Mouse (Mus musculus) left cerebral cortex, adult 8-10 months (tissue): ENCODE results near the gene Ccdc18. TPM values are rescaled to one million over a fixed set of nuclear protein-coding genes. Genes with fewer than 3 reads are reported as not detected.
"Not testable (repeated sequence)": the region's sequence is repeated elsewhere in the genome, so short reads cannot be mapped to it uniquely, and the experiment has no call there.

Experiments
- DNase-seq, 2 experiments: peaks; one replicate each; pipeline ENCODE4 v3.0.0; 2022; ENCODE audit warnings: low spot score in 2 of 2
- total RNA-seq, 4 experiments: library from RNA; stranded (reverse); gene quantifications; 2 replicates each; pipeline ENCODE4 v1.2.4; 2022

Gene Ccdc18
- total RNA-seq: 1 to 10 TPM in 3 of 4 experiments, under 1 TPM in 1; 1.00 to 1.6 (median 1.4) TPM

DNA sequence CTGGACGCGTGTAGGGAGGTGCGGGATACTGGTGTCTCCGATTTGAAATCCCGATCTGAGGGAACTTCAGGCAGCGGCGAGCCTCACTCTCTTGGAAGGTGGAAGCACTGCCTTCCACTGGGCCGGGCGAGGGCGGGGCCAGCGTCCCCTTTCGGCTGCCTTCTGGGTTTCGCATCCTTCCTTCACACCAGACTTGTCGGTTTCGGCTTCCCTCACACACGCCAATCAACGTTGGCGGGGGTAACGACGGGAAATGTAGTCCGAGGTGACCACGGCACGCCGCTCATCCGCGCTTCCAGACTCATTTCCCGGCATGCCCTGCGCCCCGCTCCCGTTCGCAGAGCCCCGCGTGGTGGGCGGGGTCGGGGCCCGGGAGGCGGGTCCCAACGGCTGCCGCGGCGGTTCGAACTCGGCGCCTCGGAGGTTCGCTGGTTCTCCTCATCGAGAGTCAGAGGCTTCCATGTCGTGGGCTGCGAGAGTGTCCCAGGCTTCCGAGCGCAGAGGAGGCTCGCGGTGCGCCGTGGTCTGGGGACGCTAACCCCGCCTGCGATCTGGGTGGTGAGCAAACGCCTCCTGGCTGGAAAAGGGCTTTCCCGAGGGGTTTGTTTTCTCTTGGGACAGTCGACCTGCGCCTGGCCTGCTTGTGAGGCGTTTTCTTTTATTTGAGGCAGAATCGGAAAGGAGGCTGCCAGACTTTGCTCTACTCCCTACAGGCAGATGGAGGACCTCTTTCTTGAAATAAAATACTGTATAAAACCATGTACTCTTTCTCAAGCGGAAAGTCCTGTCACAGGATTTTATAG lies at the start of gene Ccdc18, which contains the start of gene Tmed5:
Gene Ccdc18 (plus strand): TSS at position 435 of the 803 bp plus-strand sequence.
Gene Tmed5 (minus strand): TSS at position 180 of the 803 bp plus-strand sequence.
- peak; percentile 86 to 96 for DNase-seq

- DNase-seq: no peak
Observed at GRCm38 (mm10) chr5:108085440-108085839, 47.2 kb upstream of the Ccdc18 start.

GRCm38 (mm10) chr5:108092731-108093130 lies 39.9 kb upstream of the Ccdc18 start:
- not testable (repeated sequence) for DNase-seq

DNA sequence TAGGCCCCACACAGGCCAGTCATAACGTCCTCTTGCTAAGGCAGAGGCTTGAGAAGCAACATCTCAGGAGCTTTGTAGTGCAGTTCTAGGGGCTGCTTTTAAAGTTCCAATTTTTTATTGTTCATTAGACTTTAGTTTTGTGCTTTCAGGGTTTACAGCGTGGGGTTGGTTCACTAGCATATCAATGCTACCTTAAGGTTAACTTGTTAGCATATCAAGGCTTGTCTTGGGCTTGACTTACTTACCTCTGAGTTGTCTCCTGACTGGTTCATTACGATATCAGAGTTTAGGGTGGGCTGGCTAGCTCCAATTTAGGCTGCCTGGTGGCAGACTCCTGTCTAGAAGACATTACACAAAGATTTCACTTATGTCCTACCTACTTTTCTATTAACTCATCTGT lies 35.0 kb upstream of the Ccdc18 start:
- DNase-seq: no peak

DNA sequence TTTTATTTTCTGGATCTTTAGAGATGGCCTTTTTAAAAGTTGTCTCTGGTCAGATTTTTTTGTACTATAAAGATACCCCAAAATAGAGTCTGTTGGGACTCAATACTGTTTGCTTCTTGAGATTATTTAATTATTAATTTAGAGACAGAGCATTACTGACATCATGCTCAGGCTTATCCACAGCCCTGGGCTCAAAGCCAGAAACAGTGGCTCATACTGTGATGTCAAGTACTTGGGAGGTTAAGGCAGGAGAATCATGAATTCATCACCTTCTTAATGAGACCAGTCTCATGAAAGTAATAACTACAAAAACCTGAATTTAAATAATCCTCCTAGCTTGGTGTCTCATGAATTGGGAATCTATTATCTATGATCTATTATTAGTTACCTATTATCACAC lies 32.5 kb upstream of the Ccdc18 start:
- DNase-seq: no peak

DNA sequence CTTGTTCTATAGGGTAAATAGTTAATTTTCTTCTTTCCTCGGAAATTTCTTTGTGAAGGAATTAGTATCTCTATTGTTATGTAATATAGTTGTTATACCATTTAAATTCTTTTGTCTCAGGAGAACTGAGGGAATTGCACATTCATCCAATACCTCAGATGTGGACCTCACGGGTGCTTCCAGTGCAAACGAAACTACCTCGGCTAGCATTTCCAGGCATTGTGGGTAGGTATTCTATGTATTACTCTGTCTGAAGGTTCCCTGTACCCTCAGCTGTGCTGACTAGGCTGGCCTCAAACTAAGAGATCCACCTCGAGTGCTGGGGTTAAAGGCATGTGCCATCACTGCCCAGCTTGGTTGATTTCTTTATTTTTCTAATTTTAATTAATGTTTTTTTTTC lies 28.4 kb upstream of the Ccdc18 start:
- DNase-seq: no peak

- no peak for DNase-seq
Observed at GRCm38 (mm10) chr5:108109346-108109745, 23.3 kb upstream of the Ccdc18 start.

GRCm38 (mm10) chr5:108117693-108118092 lies 15.0 kb upstream of the Ccdc18 start:
- no peak for DNase-seq

GRCm38 (mm10) chr5:108120221-108120900 lies 12.3 kb upstream of the Ccdc18 start:
- DNase-seq: no peak

DNA sequence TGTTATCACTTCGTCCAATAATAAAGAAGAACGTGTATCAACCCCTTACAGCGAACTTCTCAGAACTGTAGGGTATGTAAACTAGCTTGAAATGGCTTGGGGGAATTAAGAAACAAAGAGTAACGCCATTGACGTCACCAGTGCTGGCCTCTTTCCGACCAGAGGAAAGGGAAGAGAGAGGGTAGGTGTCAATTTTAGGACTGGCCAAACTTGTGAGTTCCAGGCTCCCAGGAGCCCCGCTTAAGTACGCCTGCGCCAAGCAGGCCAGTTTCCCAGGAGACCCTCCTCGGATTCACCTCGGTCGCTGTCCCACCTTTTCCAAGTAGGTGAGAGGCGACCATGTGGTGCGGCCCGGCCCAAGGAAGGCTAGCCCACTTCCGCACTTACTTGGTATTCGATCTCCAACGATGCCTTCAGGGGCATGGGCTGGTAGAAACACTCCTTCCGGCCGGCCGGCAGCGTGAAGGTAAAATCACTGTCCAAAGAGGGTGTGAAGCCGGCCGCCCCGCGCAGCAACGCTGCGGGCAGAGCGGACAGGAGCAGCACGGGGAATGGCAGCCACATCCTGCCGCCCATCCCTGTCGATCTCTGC lies 730 bp upstream of the Ccdc18 start:
- DNase-seq: peak in 1 of 2 experiments; percentile 35

DNA sequence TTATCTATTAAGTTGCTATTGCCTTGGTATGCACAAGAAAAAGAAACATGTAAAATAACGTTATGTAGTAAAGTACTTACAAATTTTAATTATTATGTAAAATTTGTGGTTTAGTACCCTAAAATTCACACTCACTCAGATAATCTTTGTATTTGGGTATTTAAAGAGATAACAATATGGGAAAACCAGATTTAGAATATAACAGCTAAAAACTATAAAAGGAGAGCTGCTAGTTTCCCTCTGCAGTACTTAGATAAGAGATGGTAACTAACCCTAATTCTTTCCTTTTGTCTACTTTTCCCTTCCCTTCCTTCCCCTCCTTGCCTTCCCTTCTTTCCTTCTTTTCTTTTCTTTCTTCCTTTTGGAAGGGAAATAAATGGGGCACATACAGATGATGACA lies 19.9 kb downstream of the Ccdc18 start:
- no peak for DNase-seq

DNA sequence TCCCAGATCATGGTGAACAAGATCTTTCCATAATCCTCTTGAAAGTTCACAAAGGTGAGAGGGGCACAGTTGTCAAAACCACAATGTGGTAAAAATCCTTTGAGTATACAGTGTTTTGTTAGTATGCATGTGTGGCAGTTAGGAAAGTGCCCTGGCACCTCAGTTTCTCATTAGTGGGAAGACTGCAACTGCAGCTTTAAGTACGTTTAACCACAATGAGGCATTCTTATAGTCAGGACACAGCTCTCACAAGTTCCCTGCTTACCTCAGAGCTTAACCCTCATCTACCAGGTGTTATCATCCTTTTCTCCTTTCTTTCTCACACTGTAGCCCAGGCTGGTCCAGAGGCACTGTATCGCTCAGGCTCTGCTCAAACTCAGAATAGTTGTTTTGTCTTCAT lies 28.1 kb downstream of the Ccdc18 start:
- no peak for DNase-seq

DNA sequence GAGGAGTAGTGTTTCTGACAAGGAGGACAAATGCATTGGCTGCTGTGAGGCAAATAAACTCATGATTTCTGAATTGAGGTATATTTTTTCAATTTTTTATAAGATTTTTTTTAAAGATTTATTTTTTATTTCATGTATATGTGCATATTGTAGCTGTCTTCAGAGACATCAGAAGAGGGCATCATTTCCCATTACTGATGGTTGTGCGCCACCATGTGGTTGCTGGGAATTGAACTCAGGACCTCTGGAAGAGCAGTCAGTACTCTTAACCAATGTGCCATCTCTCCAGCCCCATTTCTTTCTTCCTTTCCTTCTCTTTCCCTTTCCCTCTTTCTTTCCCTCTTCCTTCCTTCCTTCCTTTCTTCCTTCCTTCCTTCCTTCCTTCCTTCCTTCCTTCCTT lies 31.0 kb downstream of the Ccdc18 start:
- DNase-seq: no peak

DNA sequence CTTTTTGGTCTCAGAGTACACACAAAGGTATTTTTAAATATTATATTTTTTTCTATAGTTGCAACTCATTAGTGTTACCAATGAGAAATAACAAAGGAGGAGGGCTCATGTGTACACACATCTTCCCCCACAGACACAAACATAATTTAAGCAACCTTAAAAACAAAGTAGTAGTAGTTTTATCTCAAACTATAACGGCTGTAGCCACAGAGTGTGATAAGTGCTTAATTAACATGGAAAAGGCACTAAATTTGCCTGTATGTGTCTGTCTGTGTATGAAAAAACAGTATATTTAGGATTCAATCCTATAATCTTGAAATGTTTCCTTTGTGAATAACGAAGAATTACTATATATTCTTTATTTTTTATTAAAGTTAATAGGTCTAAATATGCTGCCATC lies 51.4 kb downstream of the Ccdc18 start:
- DNase-seq: no peak

DNA sequence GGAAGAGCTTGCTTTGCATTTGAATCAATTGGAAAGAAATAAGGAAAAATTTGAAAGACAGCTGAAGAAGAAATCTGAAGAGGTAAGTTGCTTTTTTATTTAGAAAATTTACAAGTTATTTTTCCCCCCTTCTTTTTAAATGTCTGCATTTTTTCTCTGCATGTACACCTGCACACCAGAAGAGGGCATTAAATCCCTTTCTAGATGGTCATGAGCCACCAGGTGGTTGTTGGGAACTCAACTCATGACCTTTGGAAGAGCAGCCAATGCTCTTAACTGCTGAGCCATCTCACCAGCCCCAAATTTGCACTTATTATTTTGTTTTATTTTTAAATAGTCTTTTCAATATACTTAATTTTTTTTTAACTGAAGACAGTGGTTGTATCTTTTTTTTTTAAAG lies 56.3 kb downstream of the Ccdc18 start:
- DNase-seq: no peak

DNA sequence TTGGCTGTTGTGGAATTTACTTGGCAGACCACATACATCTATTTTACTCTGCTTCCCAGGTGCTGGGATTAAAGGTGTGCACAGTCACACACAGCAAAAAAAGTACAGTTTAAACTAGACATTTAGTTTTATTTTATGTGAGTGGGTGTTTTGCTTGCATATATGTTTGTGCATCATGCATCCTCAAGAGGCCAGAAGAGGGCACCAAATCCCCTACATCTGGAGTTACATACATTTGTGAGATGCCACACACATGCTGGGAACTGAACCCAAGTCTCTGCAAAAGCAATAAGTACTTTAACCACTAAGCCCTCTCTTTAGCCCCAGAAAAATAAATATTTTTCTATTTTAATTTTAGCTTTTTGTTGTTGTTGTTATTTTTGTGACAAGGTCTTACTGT lies 73.3 kb downstream of the Ccdc18 start:
- DNase-seq: no peak

DNA sequence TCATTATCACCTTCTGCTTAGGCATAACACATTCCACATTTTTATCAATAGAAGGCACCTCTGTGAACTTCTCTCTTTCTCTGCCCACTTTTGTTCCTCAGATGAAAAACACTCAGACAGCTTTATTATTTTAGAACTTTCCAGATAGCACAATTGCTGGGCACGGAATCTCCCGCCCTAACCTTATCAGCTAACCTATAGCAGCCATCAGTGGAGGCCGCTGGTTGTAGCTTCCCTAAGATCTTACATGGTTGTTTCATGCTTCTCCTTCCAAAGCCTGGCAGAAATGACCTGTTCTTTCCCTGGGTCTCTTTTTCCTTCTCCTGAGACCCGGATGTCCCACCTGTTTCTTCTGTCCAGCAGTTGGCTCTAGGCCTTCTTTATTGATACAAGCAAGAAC lies 78.8 kb downstream of the Ccdc18 start:
- no peak for DNase-seq

DNA sequence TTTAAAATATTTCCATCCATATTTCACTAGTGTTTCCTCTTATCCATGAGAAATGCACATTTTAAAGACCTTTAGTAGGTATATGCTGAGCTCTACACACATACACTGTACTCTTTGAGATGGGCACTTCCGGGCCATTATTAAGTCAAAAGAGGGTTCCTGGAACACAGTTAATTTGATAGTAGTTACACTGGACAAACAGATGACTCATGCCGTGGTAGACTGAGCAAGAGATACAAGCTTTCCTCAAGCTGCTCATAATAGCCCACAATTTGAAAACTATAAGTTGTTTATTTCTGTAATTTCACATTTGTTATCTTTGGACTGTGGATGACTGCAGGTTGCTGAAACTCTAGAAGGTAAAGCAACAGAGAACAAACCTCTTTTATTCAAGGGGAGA lies 82.3 kb downstream of the Ccdc18 start:
- DNase-seq: no peak

DNA sequence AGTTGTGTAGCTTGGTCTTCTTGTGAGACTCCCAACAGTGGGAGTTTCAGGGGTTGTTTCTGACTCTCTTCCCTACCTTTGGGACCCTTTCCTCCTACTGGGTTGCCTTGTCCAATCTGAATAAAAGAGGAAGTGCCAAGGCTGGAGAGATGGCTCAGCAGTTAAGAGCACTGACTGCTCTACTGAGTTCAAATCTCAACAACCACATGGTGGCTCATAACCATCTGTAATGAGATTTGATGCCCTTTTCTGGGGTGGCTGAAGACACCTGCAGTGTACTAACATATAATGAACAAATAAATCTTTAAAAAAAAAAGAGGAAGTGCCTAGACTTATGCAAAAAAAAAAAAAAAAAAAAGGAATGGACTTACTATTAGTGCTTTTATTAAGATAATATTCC lies 91.4 kb downstream of the Ccdc18 start:
- no peak for DNase-seq

DNA sequence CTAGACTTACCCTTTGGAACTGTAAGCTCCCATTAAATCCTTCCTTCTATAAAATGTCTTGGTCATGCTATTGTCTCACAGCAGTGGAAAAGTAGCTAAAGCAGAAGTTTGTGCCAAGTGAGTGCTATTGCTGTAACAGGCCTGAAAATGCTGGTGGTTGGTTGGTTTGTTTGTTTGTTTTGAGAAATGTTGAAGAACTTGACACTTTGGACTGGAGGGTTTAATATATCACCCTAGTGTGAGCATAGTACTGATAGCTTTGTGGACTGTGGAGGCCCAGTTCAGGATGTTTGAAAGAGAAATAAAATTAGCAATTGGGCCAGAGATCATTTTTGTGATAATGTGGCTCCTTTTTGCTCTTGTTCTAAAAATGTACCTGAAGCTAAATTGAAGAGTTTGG lies 93.5 kb downstream of the Ccdc18 start:
- no peak for DNase-seq

DNA sequence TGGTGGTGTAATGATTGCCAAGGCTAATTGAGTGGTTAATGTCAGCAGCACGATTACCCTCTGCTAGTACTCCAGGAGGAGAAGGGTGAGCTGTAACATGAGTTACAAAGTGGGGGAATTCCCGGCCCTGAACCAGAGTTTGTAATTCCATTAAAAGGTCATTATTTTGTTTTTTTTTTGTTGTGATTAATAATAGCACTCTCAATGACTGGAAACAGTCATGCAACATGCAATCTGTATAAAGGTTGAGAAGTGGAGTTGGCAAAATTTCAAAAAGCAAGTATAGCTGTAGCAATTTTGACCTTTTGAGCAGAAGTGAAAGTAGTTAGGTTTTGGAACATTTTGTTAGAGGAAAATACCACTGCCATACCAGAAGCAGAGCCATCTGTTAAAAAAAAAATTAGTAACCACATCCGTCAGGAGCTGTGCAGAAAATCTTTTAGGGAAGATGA lies 113.7 kb downstream of the Ccdc18 start:
- no peak for DNase-seq

- no peak for DNase-seq
Observed at GRCm38 (mm10) chr5:108250033-108250432, 117.4 kb downstream of the Ccdc18 start.
